Mouse (Mus musculus) myocyte (in vitro differentiated cells): ENCODE data around the gene Crebbp.

Experiments used
- CEBPB ChIP-seq: IDR thresholded peaks from 2 replicates; pipeline ENCODE4 v1.6.1; 2011; ENCODE audit warnings: mild to moderate bottlenecking, moderate library complexity; ENCODE audit not compliant: poor library complexity, insufficient read depth, severe bottlenecking
- E2F4 ChIP-seq: IDR thresholded peaks from one replicate; pipeline ENCODE4 v1.6.1; 2011; ENCODE audit warnings: mild to moderate bottlenecking, control low read depth, moderate library complexity; ENCODE audit not compliant: insufficient read depth
- MAX ChIP-seq: IDR thresholded peaks from one replicate; pipeline ENCODE4 v1.6.1; 2011; ENCODE audit warnings: low read depth, mild to moderate bottlenecking, control low read depth
- MYOD1 ChIP-seq, 3 experiments: IDR thresholded peaks; one replicate each; pipeline ENCODE4 v1.6.1; 2011; ENCODE audit warnings: control low read depth in 2 of 3, low read depth in 2 of 3, mild to moderate bottlenecking in 2 of 3, moderate library complexity in 1 of 3; ENCODE audit not compliant: insufficient read length in 2 of 3, control insufficient read depth in 1 of 3
- MYOG ChIP-seq, 3 experiments: IDR thresholded peaks; one replicate each; pipeline ENCODE4 v1.6.1; 2011; ENCODE audit warnings: control low read depth in 2 of 3, low read depth in 2 of 3, mild to moderate bottlenecking in 2 of 3; ENCODE audit not compliant: insufficient read length in 2 of 3, control insufficient read depth in 1 of 3, insufficient read depth in 1 of 3
- POLR2A ChIP-seq: IDR thresholded peaks from one replicate; pipeline ENCODE4 v1.6.1; 2011; ENCODE audit warnings: low read depth, mild to moderate bottlenecking, control low read depth, moderate library complexity; ENCODE audit not compliant: insufficient read length
- POLR2AphosphoS2 ChIP-seq: IDR thresholded peaks from one replicate; pipeline ENCODE4 v1.6.1; 2011; ENCODE audit warnings: low read depth, control low read depth; ENCODE audit not compliant: insufficient read length
- REST ChIP-seq: IDR thresholded peaks from one replicate; pipeline ENCODE4 v1.6.1; 2011; ENCODE audit warnings: mild to moderate bottlenecking, control low read depth, moderate library complexity; ENCODE audit not compliant: insufficient read depth, insufficient read length
- SRF ChIP-seq: IDR thresholded peaks from one replicate; pipeline ENCODE4 v1.6.1; 2011; ENCODE audit warnings: low read depth; ENCODE audit not compliant: control insufficient read depth, insufficient read length
- TCF12 ChIP-seq: IDR thresholded peaks from one replicate; pipeline ENCODE4 v1.6.1; 2011; ENCODE audit warnings: mild to moderate bottlenecking, control low read depth; ENCODE audit not compliant: poor library complexity, insufficient read depth, severe bottlenecking
- TCF3 ChIP-seq: IDR thresholded peaks from one replicate; pipeline ENCODE4 v1.6.1; 2011; ENCODE audit warnings: low read depth, control low read depth; ENCODE audit not compliant: insufficient read length
- USF1 ChIP-seq: IDR thresholded peaks from one replicate; pipeline ENCODE4 v1.6.1; 2011; ENCODE audit warnings: low read depth, mild to moderate bottlenecking, control low read depth, moderate library complexity

GRCm38 (mm10) chr16:4117072-4117471, 96.7 kb downstream of the Crebbp start:
- TF ChIP-seq POLR2A (no peak), MYOG (IDR thresholded peaks at IDR 0.05; ENCODE audit: control insufficient read depth in 1 of 3, insufficient read depth in 1 of 3, insufficient read length in 2 of 3, low read depth in 2 of 3) (no peak), CEBPB (no peak), POLR2AphosphoS2 (no peak), REST (no peak), TCF12 (no peak), E2F4 (no peak), USF1 (no peak), MYOD1 (IDR thresholded peaks at IDR 0.05; ENCODE audit: control insufficient read depth in 1 of 3, insufficient read length in 2 of 3, low read depth in 2 of 3) (no peak), MAX (no peak), SRF (no peak), TCF3 (no peak)
